Mouse (Mus musculus): ENCODE measurements around the gene Ltbp2.

Gene Ltbp2

DNA sequence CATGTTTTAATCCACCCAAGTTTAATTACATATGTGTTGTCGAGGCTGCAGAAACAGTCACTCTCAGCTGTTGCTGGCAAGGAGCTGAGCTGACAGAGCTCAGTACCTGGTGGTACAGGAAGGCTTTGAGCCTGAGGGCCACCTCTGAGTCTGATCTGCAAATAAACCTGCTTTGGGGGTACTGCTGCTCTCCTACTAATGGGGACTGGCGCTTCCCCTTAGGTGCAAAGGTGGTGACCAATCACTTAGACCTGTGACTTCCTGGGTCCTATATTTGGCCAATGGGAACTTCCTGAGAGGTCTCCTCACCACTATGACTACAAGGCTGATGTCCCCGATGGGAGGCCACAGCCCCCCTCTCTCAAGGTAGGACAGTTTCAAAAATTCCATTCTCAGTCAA is 35.6 kb downstream of the Ltbp2 start:
- no peak for ATAC-seq (ENCODE audit: low TSS enrichment)

DNA sequence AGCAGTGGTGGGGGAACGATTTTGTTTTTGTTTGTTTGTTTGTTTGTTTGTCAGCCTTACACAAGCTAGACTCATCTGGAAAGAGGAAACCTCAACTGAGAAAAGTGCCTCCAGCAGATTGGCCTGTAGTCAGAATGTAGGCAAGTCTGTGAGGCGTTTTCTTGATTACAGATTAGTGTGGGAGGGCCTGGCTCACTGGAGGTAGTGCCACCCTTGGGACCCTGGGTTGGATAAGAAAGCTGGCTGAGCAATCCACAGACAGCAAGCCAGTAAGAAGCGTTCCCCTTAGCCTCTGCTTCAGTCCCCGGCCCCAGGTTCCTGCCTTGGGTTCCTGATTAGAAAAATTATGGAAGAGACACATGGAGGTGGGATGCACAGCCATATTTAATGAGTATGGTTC is 36.4 kb downstream of the Ltbp2 start:
- no peak for ATAC-seq (ENCODE audit: low TSS enrichment)

DNA sequence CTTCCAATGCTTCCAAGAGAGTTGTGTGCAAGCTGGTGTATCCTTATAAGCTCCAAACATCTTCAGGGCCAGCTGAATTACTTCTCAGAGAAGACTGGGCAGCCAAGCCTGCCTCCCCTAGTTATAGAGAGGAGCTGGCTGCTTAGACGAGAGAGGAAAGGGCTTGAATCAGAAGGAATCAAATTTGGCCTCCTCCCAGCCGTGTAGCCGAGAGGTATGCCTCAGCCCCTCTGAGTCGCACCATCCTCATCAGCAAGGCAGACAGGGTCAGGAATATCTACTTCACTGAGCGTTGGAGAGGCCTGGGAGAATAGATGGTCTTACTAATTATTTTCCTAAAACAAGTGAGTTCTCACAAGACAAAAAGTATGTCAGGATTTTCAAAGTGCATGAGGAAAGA is 40.7 kb downstream of the Ltbp2 start:
- no peak for ATAC-seq (ENCODE audit: low TSS enrichment)

DNA sequence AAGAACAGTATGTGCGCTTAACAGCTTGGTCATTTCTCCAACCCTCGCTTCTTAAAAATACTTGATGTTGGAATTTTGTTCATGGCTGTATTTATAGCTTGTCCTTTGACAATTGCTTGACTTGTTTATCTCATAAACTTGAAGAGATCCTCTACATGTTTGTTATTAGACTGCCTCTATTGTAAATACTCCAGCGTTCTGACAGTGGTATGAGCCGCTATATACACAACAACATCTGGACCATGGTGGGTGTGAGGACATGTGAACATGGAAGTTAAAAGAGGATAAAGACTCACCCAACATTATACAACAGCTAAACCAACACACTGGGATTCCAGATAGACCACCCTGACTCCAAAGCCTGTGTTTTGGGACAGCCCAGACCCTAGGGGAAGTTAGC is 41.6 kb downstream of the Ltbp2 start:
- ATAC-seq (ENCODE audit: low TSS enrichment): no peak

DNA sequence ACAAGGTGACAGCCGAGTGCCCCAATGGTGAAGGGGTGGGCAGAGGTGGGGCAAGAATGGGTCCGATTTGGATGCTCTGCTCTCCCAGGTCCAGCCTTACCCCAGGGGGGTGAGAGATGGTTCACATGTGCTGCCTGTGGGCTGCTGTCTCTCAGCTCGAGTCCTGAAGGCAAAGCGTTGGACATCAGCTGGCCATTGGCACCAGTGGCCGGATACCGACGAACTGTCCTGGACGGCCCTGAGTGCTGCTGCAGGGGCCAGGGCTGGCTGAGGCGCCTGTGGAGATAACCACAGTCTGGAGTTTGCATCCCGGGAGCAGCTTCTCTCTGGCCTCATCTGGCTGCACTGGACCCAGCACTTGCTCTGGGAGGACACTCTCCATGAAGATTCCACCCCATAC is 44.7 kb downstream of the Ltbp2 start:
- no peak for ATAC-seq (ENCODE audit: low TSS enrichment)

DNA sequence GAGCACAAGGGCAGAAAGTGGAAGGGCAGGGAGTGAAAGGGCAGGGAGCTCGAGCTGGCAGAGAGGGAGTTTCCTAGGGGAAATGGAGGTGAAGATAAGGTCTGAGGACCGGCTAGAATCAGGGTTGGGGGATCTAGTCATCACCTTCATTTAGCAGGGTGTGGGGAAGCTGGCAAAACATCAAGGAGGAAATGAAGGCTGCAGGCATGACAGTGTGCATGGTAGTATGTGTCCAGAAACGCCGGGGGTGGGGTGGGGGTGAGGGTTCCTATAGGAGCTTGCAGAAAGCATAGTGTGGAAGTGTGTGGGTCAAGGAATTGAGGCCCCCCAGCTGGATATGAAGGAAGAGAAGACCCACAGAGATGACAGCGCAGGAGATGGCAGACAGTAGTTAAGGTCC is 45.2 kb downstream of the Ltbp2 start:
- no peak for ATAC-seq (ENCODE audit: low TSS enrichment)

DNA sequence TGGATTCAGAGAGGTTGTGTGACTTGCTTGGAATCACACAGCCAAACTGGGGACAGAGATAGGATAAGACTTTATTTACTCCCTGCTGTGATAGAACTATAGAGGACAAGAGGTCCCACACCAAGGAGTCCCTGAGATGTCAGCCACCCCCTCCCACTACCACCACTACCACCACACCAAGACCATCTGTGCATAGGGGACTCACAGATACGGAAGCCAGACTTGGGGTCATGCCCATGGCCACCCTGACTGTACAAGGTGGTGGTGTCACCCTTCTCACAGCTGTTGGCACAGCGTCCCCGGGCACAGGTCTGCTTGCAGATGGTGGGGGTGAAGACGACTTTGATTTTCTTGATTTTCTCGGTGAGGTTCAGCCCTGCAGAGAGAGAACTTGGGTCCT is 45.9 kb downstream of the Ltbp2 start:
- no peak for ATAC-seq (ENCODE audit: low TSS enrichment)

DNA sequence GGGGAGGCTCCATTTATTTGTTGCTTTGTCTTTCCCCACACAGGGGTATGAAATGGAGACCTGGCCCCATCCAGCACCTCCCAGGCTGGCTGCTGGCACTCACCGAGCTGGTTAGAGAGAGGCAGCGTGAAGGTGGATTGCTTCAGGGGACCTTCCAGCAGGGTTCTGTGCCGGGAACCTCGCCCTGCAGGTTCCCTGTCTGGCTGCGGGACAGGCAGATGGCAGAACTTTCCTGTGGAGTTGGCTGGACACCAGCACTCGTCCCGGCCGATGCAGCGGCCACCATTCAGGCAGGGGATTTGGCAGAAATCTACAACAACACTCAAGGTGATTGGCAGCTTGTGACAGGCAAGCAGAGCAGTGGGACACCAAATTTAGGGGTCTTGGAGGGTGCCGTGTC is 46.4 kb downstream of the Ltbp2 start:
- no peak for ATAC-seq (ENCODE audit: low TSS enrichment)

DNA sequence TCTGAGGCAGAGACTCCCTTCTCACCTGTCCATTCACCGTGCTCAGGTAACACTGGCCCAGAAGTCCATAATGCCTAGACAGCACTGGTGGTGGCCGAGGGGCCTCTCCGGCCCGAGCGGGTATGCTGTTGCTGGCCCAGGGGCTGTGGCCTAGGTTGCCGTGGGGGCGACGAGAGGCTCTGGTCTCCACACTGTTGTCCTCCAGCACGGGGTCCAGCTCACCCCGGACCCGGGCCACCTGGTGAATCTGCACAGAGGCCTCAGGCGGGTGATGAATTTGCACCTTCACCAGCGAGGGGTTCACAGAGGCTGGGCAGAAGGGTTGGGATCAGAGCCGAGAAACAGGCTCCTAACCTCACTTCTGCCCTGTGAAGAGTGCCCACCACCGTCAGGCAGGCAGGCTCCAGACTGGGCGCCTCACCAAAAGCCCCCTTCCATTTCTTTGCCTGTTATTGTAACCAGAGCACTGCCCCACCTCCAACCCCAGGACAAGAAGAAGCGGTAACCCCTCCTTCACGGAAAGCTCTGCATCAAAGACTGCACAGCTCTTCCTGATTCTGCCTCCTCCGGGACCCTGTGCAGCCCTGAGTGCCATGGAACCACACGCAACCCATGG is 47.1 kb downstream of the Ltbp2 start:
- no peak for ATAC-seq (ENCODE audit: low TSS enrichment)

DNA sequence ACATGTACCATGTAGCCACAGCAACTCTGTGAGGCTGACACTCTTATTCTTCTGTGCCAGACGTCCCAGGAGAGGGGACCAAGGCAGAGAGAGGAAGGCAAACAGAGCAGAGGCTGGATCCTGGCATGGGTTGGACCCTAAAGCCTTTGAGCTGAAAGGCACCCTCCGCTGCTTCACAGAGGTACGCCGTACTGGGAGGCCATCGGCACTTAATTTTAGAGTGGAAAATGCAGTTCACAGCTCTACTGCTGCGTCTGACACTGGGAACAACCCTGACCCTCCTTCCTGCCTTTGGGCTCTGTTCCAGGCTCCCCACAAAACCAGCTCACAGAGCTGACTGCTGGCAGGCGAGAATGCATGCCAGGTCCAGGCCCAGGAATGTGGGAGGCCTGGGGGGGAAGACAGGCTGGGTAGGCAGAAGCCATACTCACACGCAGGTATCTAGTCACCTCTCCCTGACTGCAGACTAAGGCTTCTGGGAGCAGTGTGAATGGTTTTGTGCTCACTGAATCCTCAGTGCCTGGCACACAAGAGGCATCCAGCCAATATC is 48.9 kb downstream of the Ltbp2 start:
- ATAC-seq (ENCODE audit: low TSS enrichment): no peak

DNA sequence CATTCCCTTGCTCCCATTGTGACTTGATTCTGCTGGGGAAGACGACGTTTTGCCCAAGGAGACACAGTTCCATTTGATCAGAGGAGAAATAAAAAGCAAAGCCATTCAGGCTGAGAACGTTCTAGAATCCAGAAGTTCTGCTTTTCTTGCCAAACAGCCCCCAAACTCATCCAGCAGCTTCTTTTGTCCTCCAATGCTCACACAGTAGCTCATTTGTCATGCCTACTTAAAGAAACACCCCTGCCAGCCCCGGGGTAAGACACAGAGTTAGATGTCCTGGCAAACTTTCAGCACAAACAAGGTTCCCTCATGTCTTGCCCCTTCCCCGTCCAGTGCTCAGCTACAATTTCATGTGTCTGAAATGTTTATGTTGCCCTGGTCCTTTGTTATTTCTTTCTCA is 52.1 kb downstream of the Ltbp2 start:
- ATAC-seq (ENCODE audit: low TSS enrichment): no peak

DNA sequence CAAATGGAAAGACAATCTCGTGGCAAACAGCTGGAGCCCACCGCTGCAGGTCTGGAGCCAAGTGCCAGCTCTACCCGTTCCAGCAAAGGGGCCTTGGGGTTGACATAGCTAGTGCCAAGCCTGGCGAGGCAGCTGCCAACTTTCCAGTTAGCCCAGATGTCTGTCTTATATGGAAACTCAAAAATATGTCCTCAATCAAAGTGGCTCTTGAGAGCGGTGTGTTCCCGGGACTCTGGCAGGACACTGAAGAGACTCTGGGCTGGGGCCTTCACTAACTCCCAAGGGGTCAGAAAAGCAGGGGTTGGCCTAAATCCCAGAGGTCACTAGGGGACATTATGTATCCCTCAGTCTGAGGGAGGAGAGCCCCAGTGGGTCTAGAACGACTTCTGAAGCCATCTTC is 52.7 kb downstream of the Ltbp2 start:
- no peak for ATAC-seq (ENCODE audit: low TSS enrichment)

DNA sequence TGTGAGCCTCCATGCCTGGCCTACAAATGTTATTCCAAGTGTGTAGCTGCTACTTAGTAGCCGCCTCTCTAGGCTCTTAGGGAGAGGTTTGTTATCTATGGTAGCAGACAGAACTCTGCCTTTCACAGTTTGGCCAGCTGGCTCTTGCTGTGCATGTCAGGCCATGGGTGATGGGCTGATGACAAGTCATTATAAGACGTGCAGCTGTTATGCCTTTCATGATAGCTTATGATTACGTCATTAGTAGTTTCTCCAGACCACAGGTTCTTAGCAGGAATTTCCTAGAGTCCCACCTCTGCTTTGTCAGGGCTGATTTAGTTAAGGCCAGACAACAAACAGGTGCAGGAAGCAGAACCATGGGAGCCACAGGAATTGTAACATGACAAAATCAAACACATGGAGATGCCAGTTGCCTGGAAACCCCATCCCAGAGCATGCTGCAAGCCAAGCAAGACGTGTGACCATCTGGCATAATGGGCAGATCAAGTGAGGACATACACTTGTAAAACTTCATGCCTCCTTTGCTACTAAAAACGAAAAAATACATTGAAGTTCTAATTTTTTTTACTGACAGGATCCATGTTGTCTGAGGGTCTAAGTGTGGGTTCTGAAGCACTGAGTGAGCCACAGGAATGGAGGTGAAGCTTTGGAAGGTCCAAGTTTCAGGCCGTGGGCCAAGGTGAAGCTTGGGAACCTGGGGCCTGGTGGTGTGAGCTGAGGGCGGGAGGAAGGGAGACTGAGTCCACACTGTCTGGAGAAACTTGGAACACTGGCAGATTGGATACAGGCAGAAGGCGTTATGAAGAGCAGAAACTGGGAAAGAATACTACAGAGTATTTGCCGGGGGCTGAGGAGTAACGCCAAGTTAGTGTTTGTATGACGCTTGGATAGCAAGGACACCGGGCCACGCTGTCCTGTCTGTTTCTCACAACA is 56.8 kb downstream of the Ltbp2 start:
- 0 out of 2 replicates have a peak, but pooled peaks have one; percentile 31 for ATAC-seq (ENCODE audit: low TSS enrichment)

DNA sequence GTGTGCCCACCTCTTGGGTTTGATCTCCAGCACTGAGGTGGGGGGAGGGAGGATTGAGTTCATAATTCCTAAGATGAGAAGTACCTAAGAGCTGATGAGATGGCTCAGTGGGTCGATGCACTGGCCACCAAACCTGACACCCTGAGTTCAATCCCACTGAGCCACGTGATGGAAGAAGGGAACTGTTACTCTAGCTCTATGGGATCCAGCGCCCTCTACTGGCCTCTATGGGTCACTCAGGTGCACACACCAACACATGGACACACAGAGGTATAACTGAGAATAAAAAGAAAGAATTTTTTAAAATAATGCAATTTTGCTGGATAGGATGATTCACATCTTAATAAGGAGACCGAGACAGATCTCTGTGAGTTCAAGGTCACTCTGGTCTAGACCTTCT is 57.8 kb downstream of the Ltbp2 start:
- ATAC-seq (ENCODE audit: low TSS enrichment): no peak

DNA sequence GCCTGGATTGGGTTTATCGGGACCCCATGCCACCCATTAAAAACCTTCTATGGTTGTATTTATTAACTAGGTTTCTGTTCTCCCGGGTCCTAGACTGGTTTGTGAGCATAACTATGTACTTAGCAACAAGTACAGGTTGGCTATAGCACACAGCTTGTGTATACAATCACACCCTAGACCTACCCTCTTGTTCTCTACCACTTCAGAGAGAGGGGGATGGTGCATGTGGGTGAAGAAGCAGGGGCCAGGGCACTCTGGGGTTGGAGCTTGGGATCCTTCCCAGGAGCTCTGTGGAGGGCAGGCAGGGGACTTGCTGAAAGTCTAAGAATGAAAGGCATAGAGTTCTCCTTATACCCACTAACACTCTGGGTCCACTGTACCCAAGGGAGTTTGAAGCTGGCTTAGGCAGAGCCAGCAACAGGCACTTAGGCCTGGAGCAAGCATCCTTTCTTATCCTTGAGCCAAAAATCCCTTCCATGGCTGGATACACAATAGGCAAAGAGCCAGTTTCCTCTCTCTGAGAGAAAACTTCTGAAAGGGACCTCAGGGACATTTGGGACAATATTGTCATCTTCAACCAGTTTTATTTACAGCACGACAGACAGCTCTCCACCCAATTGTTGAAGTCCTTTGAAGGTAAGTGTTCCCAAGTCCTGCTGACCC is 61.5 kb downstream of the Ltbp2 start:
- ATAC-seq (ENCODE audit: low TSS enrichment): no peak

DNA sequence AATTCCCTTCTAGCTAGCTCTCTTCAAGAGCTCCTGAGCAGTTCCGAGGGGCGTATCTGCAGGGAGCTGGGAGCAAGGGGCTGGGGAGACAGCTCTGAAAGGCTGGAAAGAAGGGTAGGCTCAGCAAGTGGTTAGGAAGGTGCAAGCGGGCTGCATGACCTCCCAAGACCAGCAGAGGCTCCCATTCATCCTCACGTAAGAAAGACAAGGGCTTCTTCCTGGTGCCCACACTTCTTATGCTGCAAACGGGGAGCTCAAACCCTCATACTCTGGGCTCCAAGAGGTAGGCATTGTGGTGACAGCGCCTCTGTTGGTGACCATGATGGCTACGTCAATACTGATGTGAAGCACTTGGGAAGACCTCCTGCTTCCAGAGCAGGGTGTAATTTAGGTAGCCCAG is 62.6 kb downstream of the Ltbp2 start:
- no peak for ATAC-seq (ENCODE audit: low TSS enrichment)

DNA sequence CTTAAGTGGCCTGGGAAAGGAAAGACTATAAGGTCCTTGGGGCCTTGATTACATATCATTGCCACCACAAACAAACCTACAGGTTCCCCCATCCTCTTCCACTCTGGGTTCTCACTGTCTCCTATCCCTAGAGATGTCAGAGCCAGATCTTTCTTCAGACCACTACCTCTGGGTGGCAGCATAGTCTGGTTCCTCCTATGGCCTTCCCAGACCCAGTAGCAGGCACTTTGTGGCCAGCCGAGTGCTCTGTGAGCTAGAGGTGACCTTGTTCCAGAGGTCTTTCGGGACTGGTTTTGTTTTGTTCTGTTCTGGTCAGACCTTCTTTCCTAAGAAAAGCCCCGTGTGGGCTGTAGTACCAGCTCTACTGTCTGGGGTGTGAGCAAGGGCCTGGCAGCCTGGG is 64.3 kb downstream of the Ltbp2 start:
- no peak for ATAC-seq (ENCODE audit: low TSS enrichment)

DNA sequence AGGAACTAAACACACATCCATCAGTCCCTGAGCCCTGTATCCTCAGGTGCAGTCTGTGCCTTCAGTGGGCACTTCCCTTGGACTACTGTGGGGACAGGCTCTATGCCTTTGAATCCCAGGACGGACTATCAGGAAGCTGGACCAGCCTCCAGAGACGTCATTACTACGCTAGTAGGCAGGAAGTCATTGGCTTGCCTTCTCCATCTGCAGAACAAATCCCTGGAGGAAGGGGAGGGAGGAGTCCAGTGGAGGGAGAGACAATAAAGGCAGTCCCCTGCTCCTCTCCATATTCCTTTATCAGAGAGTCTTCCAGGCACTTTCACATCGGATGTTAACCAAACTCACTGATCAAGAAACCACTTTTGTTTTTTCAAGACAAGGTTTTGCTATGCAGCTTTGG is 64.8 kb downstream of the Ltbp2 start:
- ATAC-seq (ENCODE audit: low TSS enrichment): no peak

DNA sequence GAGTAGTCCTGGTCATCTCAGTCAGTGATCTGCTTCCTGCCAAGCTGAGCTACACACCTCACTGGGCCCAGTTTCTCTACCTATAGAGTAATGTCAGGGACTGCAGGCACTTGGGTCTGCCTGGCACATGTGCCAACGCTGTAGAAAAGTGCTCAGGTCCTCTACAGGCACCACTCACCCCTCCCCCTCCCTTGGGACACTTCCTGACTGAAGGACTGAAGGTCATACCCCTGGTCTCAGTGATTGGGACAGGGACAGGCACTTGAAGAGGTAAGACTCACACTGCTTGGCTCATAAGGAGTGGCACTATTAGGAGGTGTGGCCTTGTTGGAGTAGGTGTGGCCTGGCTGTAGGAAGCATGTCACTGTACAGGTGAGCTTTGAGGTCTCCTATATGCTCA is 65.5 kb downstream of the Ltbp2 start:
- ATAC-seq (ENCODE audit: low TSS enrichment): no peak

DNA sequence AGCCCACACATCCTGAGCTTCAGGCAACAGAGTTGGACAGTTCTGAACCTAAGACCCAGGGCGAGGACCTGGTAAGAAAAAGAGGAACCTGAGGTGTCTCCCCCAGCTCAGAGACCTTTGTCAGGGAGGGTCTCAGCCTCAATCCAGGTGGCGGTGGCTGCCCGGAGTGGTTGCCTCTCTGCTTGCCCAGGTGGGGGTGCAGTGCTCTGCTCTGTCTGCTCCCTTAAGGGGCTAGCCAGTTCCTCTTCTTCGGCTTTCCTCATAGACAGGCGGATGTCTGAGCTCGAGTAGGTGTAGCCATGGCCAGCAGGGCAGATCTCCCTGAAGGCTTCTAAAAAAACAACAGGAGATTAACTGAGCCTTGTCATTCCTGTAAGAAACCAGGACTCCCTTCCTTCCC is 67.3 kb downstream of the Ltbp2 start:
- no peak for ATAC-seq (ENCODE audit: low TSS enrichment)

DNA sequence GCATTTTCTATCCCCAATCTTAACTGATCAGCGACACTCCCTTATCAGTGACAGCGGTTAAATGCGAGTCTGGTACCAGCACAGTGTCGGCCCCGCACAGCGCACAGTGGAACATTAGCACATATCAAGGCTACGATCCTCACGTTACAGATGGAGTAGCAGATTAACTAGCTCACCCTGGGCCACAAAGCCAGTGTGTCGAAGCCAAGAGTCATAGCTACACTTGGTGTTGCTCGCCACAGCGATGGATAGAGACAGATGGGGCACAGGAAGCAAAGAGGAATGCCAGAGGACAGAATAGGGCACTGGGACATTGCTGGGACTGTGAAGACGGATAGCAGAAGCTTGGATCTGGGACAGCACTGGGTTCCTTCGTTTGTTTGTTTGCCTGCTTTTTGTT is 69.0 kb downstream of the Ltbp2 start:
- ATAC-seq (ENCODE audit: low TSS enrichment): no peak

DNA sequence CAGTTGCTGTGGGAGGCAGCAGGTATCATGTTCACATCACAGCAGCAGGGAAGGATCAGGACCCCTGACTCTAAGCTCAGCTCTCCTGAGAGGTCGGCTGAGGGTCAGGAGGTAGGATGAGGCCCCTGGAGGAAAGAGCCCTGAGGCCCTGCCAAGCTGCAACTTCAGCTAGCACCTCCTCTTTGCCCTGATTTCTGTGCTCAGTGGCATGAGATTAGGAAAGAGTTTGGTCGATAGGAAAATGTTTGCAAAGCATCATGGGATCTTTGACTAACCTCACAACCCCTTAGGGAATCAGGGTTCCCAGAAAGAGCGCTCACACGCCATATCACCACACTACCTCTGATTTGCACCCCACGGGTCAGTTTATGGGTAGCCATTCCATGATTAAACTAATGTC is 69.6 kb downstream of the Ltbp2 start:
- ATAC-seq (ENCODE audit: low TSS enrichment): no peak

DNA sequence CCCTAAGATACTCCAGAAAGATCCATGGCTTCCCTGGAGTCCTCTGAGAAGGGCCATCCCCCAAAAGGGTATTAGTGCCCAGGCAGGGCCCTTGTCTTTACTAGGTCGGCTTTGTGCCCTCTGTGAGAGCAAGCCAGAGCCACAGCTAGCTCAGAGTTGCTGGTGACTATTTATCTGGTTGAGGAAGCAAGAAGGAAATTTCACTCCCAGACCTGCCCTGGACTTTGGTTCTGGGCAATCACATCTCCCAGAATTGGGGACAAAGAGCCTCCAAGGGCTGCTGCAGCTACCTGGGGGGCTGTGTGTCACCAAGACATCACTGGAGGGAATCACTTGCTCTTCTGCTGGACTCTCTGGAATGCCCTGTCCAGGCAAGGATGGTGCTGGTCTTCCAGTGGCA is 70.3 kb downstream of the Ltbp2 start:
- no peak for ATAC-seq (ENCODE audit: low TSS enrichment)

All from frontal cortex, adult (tissue).